Mouse (Mus musculus) layer of hippocampus, adult 9-10 months (tissue): Measurements from ENCODE around the gene Med1.

ENCODE experiments used
- DNase-seq: peaks from one replicate; pipeline ENCODE4 v3.0.0; 2022; ENCODE audit warnings: low spot score

Gene Med1

DNA sequence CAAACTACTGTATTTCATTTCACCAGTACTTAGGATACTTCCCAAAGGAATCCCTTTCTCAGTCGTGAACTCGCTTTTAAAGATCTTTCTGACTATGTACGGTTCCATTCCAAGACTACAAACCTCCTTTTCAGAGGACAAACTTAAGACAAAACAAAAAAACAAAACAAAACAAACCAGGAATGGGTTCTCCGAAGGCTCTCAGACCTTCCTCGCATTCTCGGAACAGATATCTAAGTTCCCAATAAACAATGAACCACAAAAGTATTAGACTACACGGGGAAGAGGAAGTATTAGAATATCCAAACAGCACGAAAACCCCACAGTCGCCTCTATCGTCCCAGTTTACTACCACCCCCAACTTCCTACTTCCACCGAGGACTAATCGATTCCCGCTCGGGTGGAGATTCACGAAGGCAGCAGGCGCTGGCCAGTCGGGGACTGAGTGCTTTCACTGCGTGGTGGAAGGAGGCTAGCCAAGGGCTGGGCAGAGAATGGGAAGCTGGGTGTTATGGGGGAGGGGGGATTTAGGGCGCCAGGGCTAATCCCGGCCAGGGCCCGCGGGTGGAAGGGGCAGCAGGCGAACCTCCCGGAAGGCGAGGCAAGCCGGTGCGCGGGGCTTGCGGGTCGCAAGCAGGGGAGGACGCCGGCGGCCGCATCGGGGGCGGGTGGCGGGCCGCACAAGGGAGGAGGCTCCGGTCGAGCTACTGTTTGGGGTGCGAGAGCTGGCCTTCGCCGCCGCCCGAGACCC is 44.4 kb downstream of the Med1 start:
- peak; percentile 9 for DNase-seq

DNA sequence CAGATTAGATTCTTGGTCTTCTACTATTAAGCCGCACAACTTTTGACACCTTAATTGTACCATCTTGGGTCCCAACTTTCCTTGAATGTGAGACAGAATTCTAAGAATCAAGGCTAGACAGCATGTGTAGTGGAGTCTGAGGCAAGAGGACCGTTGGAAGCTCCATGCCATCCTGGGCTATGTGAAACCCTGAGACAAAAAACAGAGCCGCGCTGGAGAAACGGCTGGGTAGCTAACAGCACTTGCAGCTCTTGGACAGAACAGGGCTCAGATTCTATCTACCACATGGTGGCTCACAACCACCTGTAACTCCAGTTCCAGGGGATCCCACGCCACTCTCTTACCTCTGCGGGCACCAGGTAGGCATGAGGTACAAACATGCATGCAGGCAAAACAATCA is 47.2 kb downstream of the Med1 start:
- DNase-seq, result no peak

DNA sequence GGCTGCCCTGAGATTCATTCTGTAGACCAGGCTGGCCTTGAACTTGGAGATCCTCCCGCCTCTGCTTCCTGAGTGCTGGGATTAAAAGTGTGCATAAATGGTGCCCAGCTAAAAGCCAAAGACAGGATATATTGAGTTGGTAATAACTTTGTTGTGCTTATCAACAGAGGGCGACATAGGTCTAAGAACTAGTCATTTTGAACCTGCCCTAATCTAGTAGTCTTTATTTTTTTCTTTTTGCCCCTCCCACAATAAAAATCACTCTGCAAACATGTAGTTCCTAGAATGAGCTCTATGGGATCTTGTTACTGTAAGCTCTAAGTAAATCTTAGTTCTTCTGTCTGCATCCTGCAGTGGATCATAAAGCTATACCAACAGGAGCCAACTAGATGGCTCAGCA is 50.5 kb downstream of the Med1 start:
- no peak for DNase-seq

- DNase-seq, result no peak
Observed at GRCm38 (mm10) chr11:98138894-98139293, 54.2 kb downstream of the Med1 start.

GRCm38 (mm10) chr11:98137836-98138235 is 55.3 kb downstream of the Med1 start:
- DNase-seq, result no peak

GRCm38 (mm10) chr11:98134951-98135350 is 58.1 kb downstream of the Med1 start:
- no peak for DNase-seq

GRCm38 (mm10) chr11:98123424-98123823 is 69.7 kb downstream of the Med1 start:
- DNase-seq, result no peak

GRCm38 (mm10) chr11:98114363-98114762 is 78.7 kb downstream of the Med1 start:
- no peak for DNase-seq

DNA sequence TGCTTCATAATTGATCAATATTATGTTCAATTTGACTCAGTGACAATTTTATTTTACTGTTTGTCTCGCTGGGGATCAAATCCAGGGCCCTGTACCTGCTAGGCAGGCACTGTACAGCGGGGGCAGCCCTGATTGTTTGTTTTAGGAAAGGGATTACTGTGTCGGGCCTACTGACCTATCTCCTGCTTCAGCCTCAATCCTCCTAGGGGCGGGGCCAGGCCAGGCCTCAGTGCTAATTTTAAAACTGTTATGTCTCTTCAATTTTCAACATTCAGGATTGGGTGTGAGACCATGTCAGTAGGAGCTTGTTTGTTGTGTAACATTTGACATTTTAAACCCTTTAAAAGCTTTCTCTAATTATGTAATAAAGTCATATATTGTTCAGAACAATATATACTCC is 79.6 kb downstream of the Med1 start:
- DNase-seq, result no peak

DNA sequence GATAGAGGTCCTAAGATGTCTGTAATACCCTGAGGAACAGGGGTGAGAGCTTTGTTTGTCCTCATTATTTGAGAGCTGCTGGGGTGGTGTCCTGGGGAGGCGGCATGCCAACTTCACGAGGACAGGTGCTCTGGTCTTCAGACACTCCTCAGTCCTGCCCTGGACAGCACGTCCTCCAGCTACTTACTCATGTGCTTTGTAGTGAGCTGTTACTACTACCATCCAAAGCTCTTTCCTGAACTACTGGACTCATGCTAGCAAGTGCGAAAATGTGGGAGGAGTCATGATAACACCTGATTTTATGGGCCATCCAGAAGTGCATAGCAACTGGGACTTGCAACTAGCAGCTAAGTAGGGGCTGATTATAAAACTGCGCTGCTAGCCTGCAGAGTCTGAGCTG is 83.4 kb downstream of the Med1 start:
- DNase-seq, result no peak
